Mouse (Mus musculus) testis, adult 2 months (tissue): Measurements from ENCODE around the gene Polr3h.

Experiments used
- CTCF ChIP-seq: fragments of 200-500 bp; IDR thresholded peaks from 2 replicates; pipeline ENCODE4 v1.5.1; 2012; ENCODE audit warnings: low read depth, mild to moderate bottlenecking, inconsistent platforms, low read length, moderate library complexity; ENCODE audit not compliant: control insufficient read depth, insufficient read depth, insufficient replicate concordance
- POLR2A ChIP-seq: fragments of 200-500 bp; IDR thresholded peaks from 2 replicates; pipeline ENCODE4 v1.6.1; 2012; ENCODE audit warnings: low read depth, mild to moderate bottlenecking, inconsistent platforms, low read length, moderate library complexity; ENCODE audit not compliant: control insufficient read depth

GRCm38 (mm10) chr15:81915663-81916062 is 10.4 kb downstream of the Polr3h start:
- TF ChIP-seq CTCF (no peak), POLR2A (no peak)
